Mouse (Mus musculus) B cell, adult 62 days (primary cell): Measurements from ENCODE around the gene Olfr957. TPM values are rescaled to one million over a fixed set of nuclear protein-coding genes. Genes with fewer than 3 reads are reported as not detected.

Source experiments
- total RNA-seq: library from RNA; stranded (reverse); gene quantifications from 4 replicates; pipeline ENCODE4 v1.2.4, GENCODE M21; 2023

Gene Olfr957
- not detected in 4 replicates for total RNA-seq

GRCm38 (mm10) chr9:39515531-39515930 lies at the start of gene Olfr957:
Gene Olfr957, minus strand, starts transcription at chr9:39515809.

GRCm38 (mm10) chr9:39553946-39554345 lies 38.3 kb upstream of the Olfr957 start, which contains the start of gene Olfr958:
Gene Olfr958, minus strand, starts transcription at chr9:39554054.

DNA sequence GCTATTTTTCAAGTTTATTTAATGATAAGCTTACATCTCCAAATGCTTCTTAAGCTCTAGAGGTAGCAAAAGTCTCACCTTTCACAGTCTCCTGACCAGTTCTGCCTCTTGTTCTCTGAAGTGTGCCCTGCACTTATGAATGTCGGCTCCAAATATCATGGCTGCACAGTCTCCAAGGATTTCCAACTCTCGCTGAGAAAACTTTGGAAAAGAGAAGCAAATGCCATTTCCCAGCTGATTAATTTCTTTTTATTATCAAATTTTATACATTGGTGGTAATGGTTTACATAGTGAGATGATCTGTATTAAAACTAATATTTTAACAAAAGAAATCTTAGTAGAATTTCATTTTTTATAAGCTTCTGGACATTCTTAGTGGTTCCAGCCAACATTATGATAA lies 21.7 kb downstream of the Olfr957 start, which contains the start of gene Olfr44:
TSS of gene Olfr44 (minus strand) at position 101 of the 400 bp plus-strand sequence.

GRCm38 (mm10) chr9:39471844-39472243 lies 43.8 kb downstream of the Olfr957 start, which contains the start of gene Olfr955:
Gene Olfr955, minus strand, starts transcription at chr9:39471944.

Other genes with a start within 250 kb of the Olfr957 start
- not detected in 4 replicates for gene Olfr945, start 239.0 kb downstream of the Olfr957 start, total RNA-seq
- not detected in 4 replicates for gene Olfr948, start 189.8 kb downstream of the Olfr957 start, total RNA-seq
- not detected in 4 replicates for gene Olfr951, start 128.4 kb downstream of the Olfr957 start, total RNA-seq
- gene Olfr952, start 88.7 kb downstream of the Olfr957 start, total RNA-seq, result not detected in 4 replicates
- not detected in 4 replicates for gene Olfr954, start 59.1 kb downstream of the Olfr957 start, total RNA-seq
- not detected in 4 replicates for gene Olfr955, start 43.9 kb downstream of the Olfr957 start, total RNA-seq
- not detected in 4 replicates for gene Olfr44, start 21.8 kb downstream of the Olfr957 start, total RNA-seq
- gene Olfr958, start 38.2 kb upstream of the Olfr957 start, total RNA-seq, result not detected in 4 replicates
- gene Olfr959, start 59.8 kb upstream of the Olfr957 start, total RNA-seq, result not detected in 4 replicates
- not detected in 4 replicates for gene AW551984, start 88.6 kb upstream of the Olfr957 start, total RNA-seq
- not detected in 4 replicates for gene Olfr148, start 94.8 kb upstream of the Olfr957 start, total RNA-seq
- not detected in 4 replicates for gene Olfr960, start 105.6 kb upstream of the Olfr957 start, total RNA-seq
- gene Olfr961, start 129.3 kb upstream of the Olfr957 start, total RNA-seq, result not detected in 4 replicates
- gene Olfr963, start 151.4 kb upstream of the Olfr957 start, total RNA-seq, result not detected in 4 replicates
- not detected in 4 replicates for gene Olfr149, start 191.3 kb upstream of the Olfr957 start, total RNA-seq
- gene Olfr965, start 195.5 kb upstream of the Olfr957 start, total RNA-seq, result not detected in 4 replicates
- gene Olfr150, start 215.2 kb upstream of the Olfr957 start, total RNA-seq, result not detected in 4 replicates
- gene Olfr967, start 230.4 kb upstream of the Olfr957 start, total RNA-seq, result not detected in 4 replicates